Mouse (Mus musculus) liver, embryonic 14 days (tissue): ENCODE measurements around the gene Zscan4-ps1. TPM values are rescaled to one million over a fixed set of nuclear protein-coding genes. Genes with fewer than 3 reads are reported as not detected.

Source experiments
- polyA plus RNA-seq: library from polyadenylated mRNA; depleted of rRNA; stranded (reverse); fragments of >200 nt; gene quantifications from 2 replicates; pipeline ENCODE4 v1.2.3, GENCODE M21; 2012; rRNA removed

The Zscan4-ps1 gene
- polyA plus RNA-seq, result not detected in 2 replicates

GRCm38 (mm10) chr7:11069591-11069990, at the start of gene Zscan4-ps1:
Gene Zscan4-ps1, minus strand, starts transcription at chr7:11069691.

Other genes with a start within 250 kb of the Zscan4-ps1 start
- gene Zscan4b, start 164.6 kb downstream of the Zscan4-ps1 start, polyA plus RNA-seq, result not detected in 2 replicates
- not detected in 2 replicates for gene Zscan4c, start 63.9 kb downstream of the Zscan4-ps1 start, polyA plus RNA-seq
- gene Zscan4d, start 96.5 kb upstream of the Zscan4-ps1 start, polyA plus RNA-seq, result not detected in 2 replicates
- not detected in 2 replicates for gene Zscan4e, start 241.0 kb upstream of the Zscan4-ps1 start, polyA plus RNA-seq